Mouse (Mus musculus): ENCODE results near the gene Nek7. TPM values are rescaled to one million over a fixed set of nuclear protein-coding genes. Genes with fewer than 3 reads are reported as not detected.

Nek7 gene
- total and polyA plus RNA-seq, 3 experiments, result 29.1 to 75.1 (median 63.7) TPM

- H3K9ac ChIP-seq (ENCODE audit: insufficient read depth, low read depth), result no peak overlapping the region
- peaks cover 23% of the 10 kb centered on the region for H3K79me2 ChIP-seq (replicated peaks; ENCODE audit: control insufficient read depth, extremely low read depth, insufficient read depth, poor library complexity, severe bottlenecking)
- no peak overlapping the region for H3K4me3 ChIP-seq (replicated peaks in 1 of 3; ENCODE audit: low read depth in 2 of 3, low read length in 2 of 3, poor library complexity in 1 of 3)
- peaks cover 9 to 37% of the 10 kb centered on the region in 2 experiments for H3K4me1 ChIP-seq (ENCODE audit: control insufficient read depth in 1 of 2, insufficient read depth in 2 of 2)
- dilution Hi-C loops (cut with MboI; ENCODE audit: extremely low pct_ligation_motif_present, extremely low pct_unique_long_range_greater_than_20kb, low sequenced_read_pairs) (no loop called here), in situ Hi-C loops (cut with MboI; ENCODE audit: low pct_ligation_motif_present, low pct_unique_long_range_greater_than_20kb, low sequenced_read_pairs) (no loop called here)
- H3K9me3 ChIP-seq (replicated peaks; ENCODE audit: low read length), result no peaks in the 10 kb centered on the region
- DNase-seq (ENCODE audit: extremely low read depth), result no peak
- H3K27me3 ChIP-seq (replicated peaks), result no peaks in the 10 kb centered on the region
- peaks cover 20 to 52% of the 10 kb centered on the region in 2 experiments for H3K36me3 ChIP-seq (replicated peaks in 1 of 2; ENCODE audit: control insufficient read depth in 1 of 2, insufficient read depth in 1 of 2, low read length in 1 of 2)
- TF ChIP-seq NELFE (IDR thresholded peaks at IDR 0.05; ENCODE audit: low read depth, low read length) (no peak), ETS1 (conservative IDR thresholded peaks at IDR 0.05; ENCODE audit: low read depth, low read length) (0 out of 2 replicates have a peak, but pooled peaks have one; percentile 22), MAFK (IDR thresholded peaks at IDR 0.05; ENCODE audit: insufficient replicate concordance, low read length) (no peak), GABPA (IDR thresholded peaks at IDR 0.05; ENCODE audit: insufficient replicate concordance, low read depth, low read length) (no peak), ZKSCAN1 (IDR thresholded peaks at IDR 0.05; ENCODE audit: borderline replicate concordance, low read depth, low read length) (no peak)
- H3K27ac ChIP-seq (ENCODE audit: insufficient read depth, low read depth), result no peak overlapping the region
- no peak overlapping the region for H3K4me2 ChIP-seq (ENCODE audit: insufficient read depth, low read depth, poor library complexity, severe bottlenecking)
Measured at GRCm38 (mm10) chr1:138535758-138536574, 84.0 kb downstream of the Nek7 start.

- no peak overlapping the region for H3K9ac ChIP-seq (ENCODE audit: insufficient read depth, low read depth)
- no peaks in the 10 kb centered on the region for H3K9me3 ChIP-seq (replicated peaks; ENCODE audit: low read length)
- no peaks in the 10 kb centered on the region for H3K27me3 ChIP-seq (replicated peaks)
- DNase-seq (ENCODE audit: extremely low read depth), result no peak
- H3K4me3 ChIP-seq (replicated peaks in 1 of 3; ENCODE audit: low read depth in 2 of 3, low read length in 2 of 3, poor library complexity in 1 of 3), result no peak overlapping the region
- no peaks in the 10 kb centered on the region for H3K4me1 ChIP-seq (ENCODE audit: control insufficient read depth in 1 of 2, insufficient read depth in 2 of 2)
- H3K36me3 ChIP-seq (replicated peaks in 1 of 2; ENCODE audit: control insufficient read depth in 1 of 2, insufficient read depth in 1 of 2, low read length in 1 of 2), result peaks cover 25 to 58% of the 10 kb centered on the region in 2 experiments
- H3K27ac ChIP-seq (ENCODE audit: insufficient read depth, low read depth), result no peak overlapping the region
- in situ Hi-C loops (cut with MboI; ENCODE audit: low pct_ligation_motif_present, low pct_unique_long_range_greater_than_20kb, low sequenced_read_pairs), result no loop called here
- dilution Hi-C loops (cut with MboI; ENCODE audit: extremely low pct_ligation_motif_present, extremely low pct_unique_long_range_greater_than_20kb, low sequenced_read_pairs), result no loop called here
- peaks cover 16% of the 10 kb centered on the region for H3K79me2 ChIP-seq (replicated peaks; ENCODE audit: control insufficient read depth, extremely low read depth, insufficient read depth, poor library complexity, severe bottlenecking)
- H3K4me2 ChIP-seq (ENCODE audit: insufficient read depth, low read depth, poor library complexity, severe bottlenecking), result no peak overlapping the region
- TF ChIP-seq PAX5 (IDR thresholded peaks at IDR 0.05; ENCODE audit: low read length) (no peak), IRF4 (IDR thresholded peaks at IDR 0.05; ENCODE audit: low read depth, low read length) (no peak), JUN (IDR thresholded peaks at IDR 0.05; ENCODE audit: insufficient read depth, low read depth, low read length) (no peak), GABPA (IDR thresholded peaks at IDR 0.05; ENCODE audit: insufficient replicate concordance, low read depth, low read length) (no peak), RCOR1 (conservative IDR thresholded peaks at IDR 0.05; ENCODE audit: low read depth, low read length) (no peak), HCFC1 (IDR thresholded peaks at IDR 0.05; ENCODE audit: low read depth, low read length) (no peak), ZKSCAN1 (IDR thresholded peaks at IDR 0.05; ENCODE audit: borderline replicate concordance, low read depth, low read length) (no peak), MEF2A (IDR thresholded peaks at IDR 0.05; ENCODE audit: borderline replicate concordance, low read depth, low read length) (no peak), BHLHE40 (IDR thresholded peaks at IDR 0.05; ENCODE audit: low read depth, low read length) (no peak), NRF1 (IDR thresholded peaks at IDR 0.05; ENCODE audit: low read depth, low read length) (no peak), MXI1 (IDR thresholded peaks at IDR 0.05; ENCODE audit: low read depth, low read length) (no peak), CHD1 (IDR thresholded peaks at IDR 0.05; ENCODE audit: low read depth, low read length) (no peak), NELFE (IDR thresholded peaks at IDR 0.05; ENCODE audit: low read depth, low read length) (no peak), POLR2A (IDR thresholded peaks at IDR 0.05; ENCODE audit: low read depth, low read length) (no peak), SIN3A (IDR thresholded peaks at IDR 0.05; ENCODE audit: low read length) (no peak), TCF12 (IDR thresholded peaks at IDR 0.05; ENCODE audit: low read depth, low read length) (no peak), MAZ (IDR thresholded peaks at IDR 0.05; ENCODE audit: low read depth, low read length) (no peak)
Measured at GRCm38 (mm10) chr1:138530604-138531003, 89.3 kb downstream of the Nek7 start.

All from CH12.LX (cell line).